Mouse (Mus musculus) erythroblast, embryonic 14.5 days (primary cell): Measurements from ENCODE around the gene Lgi4.

Source experiments
- GATA1 ChIP-seq: IDR thresholded peaks from 2 replicates; pipeline ENCODE4 v1.6.1; 2012; ENCODE audit warnings: low read length, inconsistent platforms, mixed read lengths
- TAL1 ChIP-seq: IDR thresholded peaks from 3 replicates; pipeline ENCODE4 v1.6.1; 2012; ENCODE audit warnings: low read length, inconsistent platforms, mixed read lengths

DNA sequence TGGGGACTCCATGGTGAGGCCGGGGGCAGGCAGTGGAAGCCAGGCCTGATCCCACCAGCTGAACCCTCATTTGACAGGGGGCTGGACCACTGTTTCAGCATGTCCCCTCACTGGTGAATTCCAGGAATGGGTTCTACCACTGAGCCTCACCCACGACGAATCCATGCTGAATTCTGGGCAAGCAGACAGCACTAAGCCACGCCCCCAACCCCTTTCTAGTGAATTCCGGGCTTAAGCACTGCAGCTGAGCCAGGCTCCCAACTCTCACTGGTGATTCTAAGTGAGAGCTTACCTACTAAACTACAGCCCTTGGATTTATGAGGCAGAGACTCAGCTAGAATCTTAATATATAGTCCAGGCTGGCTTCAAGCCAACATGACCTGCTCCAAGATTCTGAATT is 8.7 kb downstream of the Lgi4 start:
- TF ChIP-seq GATA1 (no peak), TAL1 (no peak)
